Mouse (Mus musculus) hematopoietic stem cell, adult 5-6 weeks (primary cell): ENCODE measurements at regions not wholly inside any gene's neighbourhood (a gene's known extent, or its start where the extent isn't known, plus 50 kb on each side); places are given as distances from the start of the nearest gene placed in this dataset.
A peak's percentile ranks its signal among the peaks of the same experiment; 100 is the strongest.

Source experiments
- ATAC-seq, 2 experiments: fragments of 125-278 bp in 1 of 2; replicated peaks in 1 of 2; 2 replicates each; pipeline ENCODE4 v1.8.0; 2016 to 2017; ENCODE audit warnings: inconsistent platforms in 2 of 2, mild to moderate bottlenecking in 2 of 2, moderate number of reproducible peaks in 2 of 2, low read depth in 1 of 2, moderate TSS enrichment in 1 of 2; ENCODE audit not compliant: low FRiP score in 2 of 2, poor library complexity in 2 of 2, severe bottlenecking in 2 of 2, insufficient read depth in 1 of 2, low TSS enrichment in 1 of 2

GRCm38 (mm10) chr7:78971644-78972313, 58.6 kb downstream of the Isg20 start:
- ATAC-seq, result no peak

GRCm38 (mm10) chr7:78989751-78990206, 63.5 kb upstream of the Acan start:
- ATAC-seq, result no peak

DNA sequence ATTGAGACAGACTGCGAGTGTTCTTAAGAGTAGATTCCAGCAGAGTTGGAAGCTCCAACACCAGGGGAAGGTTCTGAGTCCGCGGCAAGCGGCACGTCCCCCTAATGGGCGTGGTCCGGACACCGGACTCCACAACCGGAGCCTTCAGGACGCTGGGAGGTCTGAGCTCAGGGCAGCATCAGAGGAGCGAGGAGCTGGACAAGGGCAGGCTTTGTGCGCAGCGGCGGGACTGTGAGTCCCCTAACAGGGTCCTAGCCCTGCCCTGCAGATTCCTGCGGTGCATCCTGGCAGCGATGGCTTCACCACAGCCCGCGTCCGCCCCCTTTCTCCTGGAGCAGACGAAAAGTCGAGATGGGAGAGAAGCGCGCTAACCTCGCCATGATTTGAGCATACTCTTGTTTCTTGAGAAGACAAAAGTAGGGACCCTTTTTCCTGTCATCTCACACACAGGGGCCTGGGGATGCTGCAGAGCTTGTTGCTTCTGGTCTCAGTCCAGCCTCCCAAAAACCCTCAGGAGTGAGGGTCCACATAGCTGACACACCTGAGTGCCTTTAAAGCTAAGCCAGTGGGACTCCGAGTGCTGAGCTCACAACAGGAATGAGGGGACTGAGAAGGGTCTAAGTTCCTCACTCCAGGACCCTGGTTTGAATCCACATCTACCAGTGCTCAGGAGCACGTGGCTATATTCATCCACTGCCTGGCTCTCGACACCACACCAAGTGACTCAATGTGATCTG, 62.8 kb upstream of the Acan start:
- ATAC-seq, result peak in 1 of 2 experiments; percentile 25; a peak in 1 of 4 replicates

GRCm38 (mm10) chr7:78992991-78993390, 60.3 kb upstream of the Acan start:
- no peak for ATAC-seq

GRCm38 (mm10) chr7:78994134-78994533, 59.1 kb upstream of the Acan start:
- ATAC-seq, result no peak

- no peak for ATAC-seq
Observed at GRCm38 (mm10) chr7:78995034-78995433, 58.2 kb upstream of the Acan start.

DNA sequence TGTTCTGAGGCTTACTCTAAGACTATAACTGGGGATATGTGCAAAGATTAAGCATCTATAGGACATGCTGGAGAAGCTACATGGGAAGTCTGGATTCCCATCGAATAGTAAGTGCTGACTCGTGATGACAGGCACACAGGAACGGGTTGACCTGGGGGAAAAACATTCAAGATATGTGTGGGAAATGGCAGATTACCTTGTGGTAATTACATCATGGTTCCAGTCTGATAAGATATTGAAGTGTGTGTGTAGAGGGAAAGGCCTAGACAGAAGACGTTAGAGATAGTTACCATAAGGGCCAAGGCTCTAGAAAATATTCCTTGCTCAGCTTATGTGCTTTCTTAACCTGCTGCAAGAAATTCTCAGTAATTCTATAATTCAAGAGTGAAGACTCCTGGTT, 57.5 kb upstream of the Acan start:
- ATAC-seq, result no peak
